Comparison of ENCODE assay signal across 15 mouse cellular contexts in genomic region chr10:61533285-61533684, GRCm38 (mm10). TPM values are rescaled to one million over a fixed set of nuclear protein-coding genes. Genes with fewer than 3 reads are reported as not detected.
A peak's percentile ranks its signal among the peaks of the same experiment; 100 is the strongest.
DNase-seq lines count a peak whose midpoint lies in the region; ATAC-seq lines count a peak whose summit lies in the region.
"Had no signal": no experiment of that assay in that cellular context is flagged by ENCODE, and none has a peak within 500 bp of the region (broad histone marks: within the 10 kb centered on the region; RNA-seq: fewer than 3 reads in every experiment).

No protein-coding gene starts in this region.

- WGBS in neural tube, embryonic 11.5 days, result 54% methylated on average over 7 of the region's 7 CpGs
- 67% methylated on average over 7 of the region's 7 CpGs for WGBS in forebrain, embryonic 14.5 days
- WGBS in midbrain, embryonic 12.5 days, result 64% methylated on average over 7 of the region's 7 CpGs

- peaks cover 37% of the 10 kb centered on the region for H3K4me1 ChIP-seq in neural tube, embryonic 11.5 days (ENCODE audit: control insufficient read depth, insufficient read depth, low read length)
- peaks cover 36% of the 10 kb centered on the region for H3K4me1 ChIP-seq in forebrain, embryonic 14.5 days (ENCODE audit: control insufficient read depth, insufficient read depth, low read length)
- peaks cover 58% of the 10 kb centered on the region for H3K4me1 ChIP-seq in midbrain, embryonic 12.5 days

- no peak overlapping the region for H3K4me2 ChIP-seq in neural tube, embryonic 11.5 days (ENCODE audit: low read depth)
- H3K4me2 ChIP-seq in forebrain, embryonic 14.5 days (ENCODE audit: low read length), result no peak overlapping the region
- H3K4me2 ChIP-seq in midbrain, embryonic 12.5 days (replicated peaks), result no peak overlapping the region
- H3K4me2 ChIP-seq: hindbrain, embryonic 15.5 days; limb, embryonic 13.5 days; liver, embryonic 15.5 days had no signal

- H3K4me3 ChIP-seq in neural tube, embryonic 11.5 days (ENCODE audit: low read depth, low read length), result no peak overlapping the region
- no peak overlapping the region for H3K4me3 ChIP-seq in forebrain, embryonic 14.5 days (ENCODE audit: low read depth, low read length)
- H3K4me3 ChIP-seq in midbrain, embryonic 12.5 days, result no peak overlapping the region
- H3K4me3 ChIP-seq: hindbrain, embryonic 15.5 days; limb, embryonic 13.5 days; liver, embryonic 15.5 days had no signal

- no peak for DNase-seq in neural tube, embryonic 11.5 days (ENCODE audit: low spot score)
- no peak for DNase-seq in neural tube, embryonic 10.5 days (ENCODE audit: extremely low spot score, low spot score)
- DNase-seq in forebrain, embryonic 14.5 days (ENCODE audit: low spot score), result no peak
- no peak for DNase-seq in kidney, postnatal 36 days
- DNase-seq in c-Kit-positive CD71-positive TER-119-positive erythroid progenitor cells, embryonic 14.5 days (ENCODE audit: low spot score), result no peak
- DNase-seq: cerebellum, postnatal 14 days; kidney, adult 2 months; kidney, postnatal 14 days; thymus, postnatal 14 days had no signal

- H3K27ac ChIP-seq in neural tube, embryonic 11.5 days (ENCODE audit: low read depth, low read length), result peak overlapping the region; percentile 93
- peak overlapping the region; percentile 6; the same call in 1 of the 2 replicates for H3K27ac ChIP-seq in forebrain, embryonic 14.5 days (ENCODE audit: low read depth, low read length)
- H3K27ac ChIP-seq in midbrain, embryonic 12.5 days (replicated peaks), result peak overlapping the region; percentile 93
- H3K27ac ChIP-seq: hindbrain, embryonic 15.5 days; limb, embryonic 13.5 days; liver, embryonic 15.5 days had no signal

- no peaks in the 10 kb centered on the region for H3K9me3 ChIP-seq in neural tube, embryonic 11.5 days (ENCODE audit: control insufficient read depth, low read length)
- no peaks in the 10 kb centered on the region for H3K9me3 ChIP-seq in forebrain, embryonic 14.5 days (replicated peaks; ENCODE audit: control insufficient read depth, low read length)
- H3K9me3 ChIP-seq in midbrain, embryonic 12.5 days, result no peaks in the 10 kb centered on the region
- H3K9me3 ChIP-seq: hindbrain, embryonic 15.5 days; limb, embryonic 13.5 days; liver, embryonic 15.5 days had no signal

- H3K27me3 ChIP-seq in neural tube, embryonic 11.5 days (ENCODE audit: control insufficient read depth, insufficient read depth, low read length), result no peaks in the 10 kb centered on the region
- no peaks in the 10 kb centered on the region for H3K27me3 ChIP-seq in forebrain, embryonic 14.5 days (replicated peaks; ENCODE audit: control insufficient read depth, insufficient read depth, low read length)
- H3K27me3 ChIP-seq in midbrain, embryonic 12.5 days, result no peaks in the 10 kb centered on the region
- H3K27me3 ChIP-seq: hindbrain, embryonic 15.5 days; limb, embryonic 13.5 days; liver, embryonic 15.5 days had no signal

- no peak for ATAC-seq in neural tube, embryonic 11.5 days (ENCODE audit: insufficient read depth, low FRiP score, low TSS enrichment)
- no peak for ATAC-seq in forebrain, embryonic 14.5 days
- ATAC-seq in midbrain, embryonic 12.5 days (ENCODE audit: low FRiP score, low read depth), result no peak
- ATAC-seq in granulocyte monocyte progenitor cell, adult 5-6 weeks (replicated peaks; ENCODE audit: poor library complexity, severe bottlenecking), result no peak
- ATAC-seq: lung, postnatal 0 days had no signal

- H3K9ac ChIP-seq in neural tube, embryonic 11.5 days (ENCODE audit: low read length), result no peak overlapping the region; the same call in 1 of the 2 replicates
- H3K9ac ChIP-seq in forebrain, embryonic 14.5 days (ENCODE audit: low read length), result no peak overlapping the region
- H3K9ac ChIP-seq in midbrain, embryonic 12.5 days (replicated peaks), result no peak overlapping the region
- H3K9ac ChIP-seq: hindbrain, embryonic 15.5 days; limb, embryonic 13.5 days; liver, embryonic 15.5 days had no signal

- no peaks in the 10 kb centered on the region for H3K36me3 ChIP-seq in neural tube, embryonic 11.5 days (ENCODE audit: control insufficient read depth, insufficient read depth, low read length)
- peaks cover 2% of the 10 kb centered on the region; the same call in 1 of the 2 replicates for H3K36me3 ChIP-seq in forebrain, embryonic 14.5 days (ENCODE audit: control insufficient read depth, insufficient read depth, low read length)
- 0 out of 2 replicates have a peak, but pooled peaks cover 10% of the 10 kb centered on the region for H3K36me3 ChIP-seq in midbrain, embryonic 12.5 days
- H3K36me3 ChIP-seq: hindbrain, embryonic 15.5 days had no signal

RNA-seq across cellular contexts. Expression of gene Lrrc20, which starts 57.7 kb away (rescaled TPM):
- polyA plus RNA-seq in neural tube, embryonic 11.5 days (2014; fragmentation: Nextera tagmentation; extraction: Ambion mirVana), result 10.3 and 12.4 TPM in 2 replicates
- 21.3 TPM in 2 replicates for polyA plus RNA-seq in forebrain, embryonic 14.5 days (2014; fragmentation: Nextera tagmentation; extraction: Ambion mirVana)
- 13.7 and 14.3 TPM in 2 replicates for polyA plus RNA-seq in midbrain, embryonic 12.5 days (2016; fragmentation: Nextera tagmentation; extraction: Ambion mirVana)
- 6.6 and 11.5 TPM in 2 replicates for total RNA-seq in granulocyte monocyte progenitor cell, adult 5-6 weeks (2014; fragmentation: Nextera tagmentation)
- 4.8 and 5.6 TPM in 2 replicates for total RNA-seq in granulocyte monocyte progenitor cell, adult 5-6 weeks (2017)

Comparison
In these comparisons a context has a peak if more than half of its experiments do, and no peak if none do; other contexts are left out.
1. H3K27ac ChIP-seq: peak in every context shown above with its lines; median percentile 93 in neural tube, embryonic 11.5 days; 93 in midbrain, embryonic 12.5 days; 6 in forebrain, embryonic 14.5 days.